Mouse (Mus musculus) urinary bladder, postnatal 10 days (tissue): ENCODE data around the gene Defa35.
"Not testable (repeated sequence)": the region's sequence is repeated elsewhere in the genome, so short reads cannot be mapped to it uniquely, and the experiment has no call there.

ENCODE experiments used
- DNase-seq: peaks from one replicate; pipeline ENCODE4 v3.0.0; 2022; ENCODE audit warnings: low spot score

Defa35 gene

GRCm38 (mm10) chr8:21064738-21065137 is at the start of gene Defa35:
Defa35 (plus strand) TSS chr8:21065038.
- DNase-seq: not testable (repeated sequence)

- DNase-seq: not testable (repeated sequence)
Observed at GRCm38 (mm10) chr8:21025245-21025644, 39.6 kb upstream of the Defa35 start, which contains the start of gene Defa21. Defa21 (plus strand) TSS chr8:21025545.

- not testable (repeated sequence) for DNase-seq
Observed at GRCm38 (mm10) chr8:21054747-21055146, 10.1 kb upstream of the Defa35 start, which contains the start of gene Defa23. Defa23 (plus strand) TSS chr8:21055047.

DNA sequence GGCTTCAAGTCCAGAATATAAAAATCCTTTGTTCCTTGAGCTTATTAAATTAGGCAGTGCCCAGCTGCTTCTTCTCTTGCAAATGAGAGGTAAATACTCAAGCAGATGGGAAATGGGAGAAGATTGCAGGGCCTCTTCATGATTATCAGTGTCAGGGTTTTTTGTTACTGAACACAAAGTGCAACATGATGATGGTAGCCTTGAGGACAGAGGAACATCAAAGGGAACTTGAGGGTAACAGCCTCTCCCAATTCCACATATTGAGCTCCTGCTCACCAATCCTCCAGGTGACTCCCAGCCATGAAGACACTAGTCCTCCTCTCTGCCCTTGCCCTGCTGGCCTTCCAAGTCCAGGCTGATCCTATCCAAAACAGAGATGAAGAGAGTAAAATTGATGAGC is 19.3 kb downstream of the Defa35 start, which contains the start of gene Defa25:
Defa25 (plus strand) TSS at position 301 of the 400 bp plus-strand sequence.
- DNase-seq: not testable (repeated sequence)

- DNase-seq: no peak
Observed at GRCm38 (mm10) chr8:21093106-21093505, 28.3 kb downstream of the Defa35 start.

- not testable (repeated sequence) for DNase-seq
Observed at GRCm38 (mm10) chr8:21095950-21096349, 31.1 kb downstream of the Defa35 start, which contains the start of gene Gm14851. Gm14851 (minus strand) TSS chr8:21096050.
